Mouse (Mus musculus) neural tube, embryonic 11.5 days (tissue): ENCODE data around the gene Zfp768. TPM values are rescaled to one million over a fixed set of nuclear protein-coding genes. Genes with fewer than 3 reads are reported as not detected.

Experiments
- ATAC-seq: fragments of 200-750 bp; cut with Nextera tagmentation; 2 replicates; pipeline ENCODE4 v1.8.0; 2017; ENCODE audit warnings: moderate number of reproducible peaks, mild to moderate bottlenecking, moderate TSS enrichment, moderate library complexity; ENCODE audit not compliant: insufficient read depth, low FRiP score, low TSS enrichment
- DNase-seq: peaks from one replicate; pipeline ENCODE4 v3.0.0-alpha.2; 2015; ENCODE audit warnings: low spot score
- H3K27ac ChIP-seq: fragments of 300-500 bp; sonication (generic); 2 replicates; pipeline ENCODE4 v1.5.1; 2014; ENCODE audit warnings: low read depth, mild to moderate bottlenecking, low read length
- H3K27me3 ChIP-seq: fragments of 300-500 bp; sonication (generic); 2 replicates; pipeline ENCODE4 v1.6.1; 2014; ENCODE audit warnings: mild to moderate bottlenecking, low read length, mixed read lengths; ENCODE audit not compliant: control insufficient read depth, insufficient read depth
- H3K36me3 ChIP-seq: fragments of 300-500 bp; sonication (generic); 2 replicates; pipeline ENCODE4 v1.6.1; 2014; ENCODE audit warnings: mild to moderate bottlenecking, low read length, moderate library complexity, mixed read lengths; ENCODE audit not compliant: control insufficient read depth, insufficient read depth
- H3K4me1 ChIP-seq: fragments of 300-500 bp; sonication (generic); 2 replicates; pipeline ENCODE4 v1.6.1; 2014; ENCODE audit warnings: low read length, mixed read lengths; ENCODE audit not compliant: control insufficient read depth, insufficient read depth
- H3K4me2 ChIP-seq: fragments of 300-500 bp; sonication (generic); 2 replicates; pipeline ENCODE4 v1.6.1; 2014; ENCODE audit warnings: low read depth, mild to moderate bottlenecking, moderate library complexity
- H3K4me3 ChIP-seq: fragments of 300-500 bp; sonication (generic); 2 replicates; pipeline ENCODE4 v1.5.1; 2014; ENCODE audit warnings: low read depth, low read length
- H3K9ac ChIP-seq: fragments of 300-500 bp; sonication (generic); 2 replicates; pipeline ENCODE4 v1.6.1; 2014; ENCODE audit warnings: mild to moderate bottlenecking, low read length
- H3K9me3 ChIP-seq: fragments of 300-500 bp; sonication (generic); 2 replicates; pipeline ENCODE4 v1.6.1; 2016; ENCODE audit warnings: low read length; ENCODE audit not compliant: control insufficient read depth
- WGBS: fragments of 180-500 bp; shearing (Covaris S2); extraction: QIAGEN DNeasy Blood & Tissue Kit; methylation state at CpG from one replicate; pipeline ENCODE4 v1.1.7; 2014; 5-methylcytosine and 5-hydroxymethylcytosine counted together
- polyA plus RNA-seq: library from polyadenylated mRNA; unstranded; fragments of >200 nt; fragmentation: Nextera tagmentation; extraction: Ambion mirVana; gene quantifications from 2 replicates; pipeline ENCODE4 v1.2.1, GENCODE M21; 2014

The Zfp768 gene
- polyA plus RNA-seq, 1 experiment from 2014 or later: 7.0 TPM

GRCm38 (mm10) chr7:127308431-127308830 lies 37.0 kb downstream of the Zfp768 start:
- Histone ChIP-seq H3K27me3 (no peaks in the 10 kb centered on the region), H3K4me3 (no peak overlapping the region), H3K27ac (no peak overlapping the region), H3K9ac (no peak overlapping the region), H3K4me1 (no peaks in the 10 kb centered on the region), H3K9me3 (no peaks in the 10 kb centered on the region), H3K36me3 (no peaks in the 10 kb centered on the region), H3K4me2 (no peak overlapping the region)
- no peak for DNase-seq
- ATAC-seq: no peak
- 84% methylated on average over 2 of the region's 2 CpGs for WGBS

- Histone ChIP-seq H3K9ac (no peak overlapping the region), H3K4me3 (no peak overlapping the region), H3K36me3 (no peaks in the 10 kb centered on the region), H3K27ac (no peak overlapping the region), H3K9me3 (no peaks in the 10 kb centered on the region), H3K27me3 (no peaks in the 10 kb centered on the region), H3K4me2 (no peak overlapping the region), H3K4me1 (no peaks in the 10 kb centered on the region)
- DNase-seq: no peak
- 94% methylated on average over 5 of the region's 5 CpGs for WGBS
- ATAC-seq: no peak
Measured at GRCm38 (mm10) chr7:127297586-127298193, 47.7 kb downstream of the Zfp768 start.

- Histone ChIP-seq H3K27ac (no peak overlapping the region), H3K4me2 (no peak overlapping the region), H3K27me3 (no peaks in the 10 kb centered on the region), H3K4me1 (no peaks in the 10 kb centered on the region), H3K36me3 (no peaks in the 10 kb centered on the region), H3K9me3 (no peaks in the 10 kb centered on the region), H3K9ac (no peak overlapping the region), H3K4me3 (no peak overlapping the region)
- 83% methylated on average over 5 of the region's 5 CpGs for WGBS
- DNase-seq: no peak
- ATAC-seq: no peak
Measured at GRCm38 (mm10) chr7:127296786-127297555, 48.4 kb downstream of the Zfp768 start.

GRCm38 (mm10) chr7:127296098-127296497 lies 49.3 kb downstream of the Zfp768 start, which contains the start of gene Itgal:
TSS of gene Itgal (plus strand) at chr7:127296260.
- no peaks in the 10 kb centered on the region for H3K9me3 ChIP-seq
- no peaks in the 10 kb centered on the region for H3K4me1 ChIP-seq
- H3K9ac ChIP-seq: no peak within 1 kb of the TSS
- no peaks in the 10 kb centered on the region for H3K36me3 ChIP-seq
- ATAC-seq (no peak), DNase-seq (no peak)
- no peak within 1 kb of the TSS for H3K27ac ChIP-seq
- no peak within 1 kb of the TSS for H3K4me3 ChIP-seq
- H3K4me2 ChIP-seq: no peak within 1 kb of the TSS
- WGBS: 82% methylated on average over 11 of the region's 11 CpGs
- no peaks in the 10 kb centered on the region for H3K27me3 ChIP-seq

Other genes starting within 250 kb of the Zfp768 start
- 1.8 and 2.0 TPM in 2 replicates for gene Qprt, start 223.4 kb downstream of the Zfp768 start, polyA plus RNA-seq
- gene Spn, start 207.8 kb downstream of the Zfp768 start, polyA plus RNA-seq: 0.27 TPM in 1 of 2 replicates, not detected in the other
- 91.6 and 92.0 TPM in 2 replicates for gene Cd2bp2, start 149.5 kb downstream of the Zfp768 start, polyA plus RNA-seq
- gene Tbc1d10b, start 137.1 kb downstream of the Zfp768 start, polyA plus RNA-seq: 23.9 and 28.8 TPM in 2 replicates
- gene Mylpf, start 136.7 kb downstream of the Zfp768 start, polyA plus RNA-seq: 87.1 and 113 TPM in 2 replicates
- gene Zfp553, start 112.5 kb downstream of the Zfp768 start, polyA plus RNA-seq: 28.7 and 31.4 TPM in 2 replicates
- gene Sept1, start 112.5 kb downstream of the Zfp768 start, polyA plus RNA-seq: 19.6 and 22.0 TPM in 2 replicates
- 53.2 and 54.5 TPM in 2 replicates for gene Zfp771, start 101.3 kb downstream of the Zfp768 start, polyA plus RNA-seq
- gene Dctpp1, start 84.9 kb downstream of the Zfp768 start, polyA plus RNA-seq: 205 and 228 TPM in 2 replicates
- gene Sephs2, start 71.5 kb downstream of the Zfp768 start, polyA plus RNA-seq: 78.0 and 79.2 TPM in 2 replicates
- 1.2 and 1.4 TPM in 2 replicates for gene Itgal, start 49.3 kb downstream of the Zfp768 start, polyA plus RNA-seq
- gene Zfp747, start 30.5 kb upstream of the Zfp768 start, polyA plus RNA-seq: 9.4 and 9.8 TPM in 2 replicates
- gene 9130019O22Rik, start 41.6 kb upstream of the Zfp768 start, polyA plus RNA-seq: 6.5 and 8.9 TPM in 2 replicates
- 7.1 and 8.1 TPM in 2 replicates for gene E430018J23Rik, start 48.0 kb upstream of the Zfp768 start, polyA plus RNA-seq
- 7.5 and 7.6 TPM in 2 replicates for gene Zfp764, start 61.2 kb upstream of the Zfp768 start, polyA plus RNA-seq
- gene Zfp688, start 76.5 kb upstream of the Zfp768 start, polyA plus RNA-seq: 31.6 and 33.9 TPM in 2 replicates
- gene Zfp689, start 103.6 kb upstream of the Zfp768 start, polyA plus RNA-seq: 11.7 and 16.4 TPM in 2 replicates
- 55.5 and 71.8 TPM in 2 replicates for gene Prr14, start 114.0 kb upstream of the Zfp768 start, polyA plus RNA-seq
- gene Fbrs, start 133.6 kb upstream of the Zfp768 start, polyA plus RNA-seq: 15.4 and 17.1 TPM in 2 replicates
- gene Srcap, start 166.4 kb upstream of the Zfp768 start, polyA plus RNA-seq: 58.3 and 66.0 TPM in 2 replicates
- 18.4 TPM in 2 replicates for gene Gm42715, start 174.0 kb upstream of the Zfp768 start, polyA plus RNA-seq
- 6.9 and 9.2 TPM in 2 replicates for gene Tmem265, start 215.8 kb upstream of the Zfp768 start, polyA plus RNA-seq
- gene Phkg2, start 227.8 kb upstream of the Zfp768 start, polyA plus RNA-seq: 45.1 and 55.1 TPM in 2 replicates
- gene Ccdc189, start 243.0 kb upstream of the Zfp768 start, polyA plus RNA-seq: 12.2 and 12.8 TPM in 2 replicates
- gene Rnf40, start 243.2 kb upstream of the Zfp768 start, polyA plus RNA-seq: 45.3 and 50.9 TPM in 2 replicates